Mouse (Mus musculus): ENCODE results near the gene Stox2.

Stox2 gene

DNA sequence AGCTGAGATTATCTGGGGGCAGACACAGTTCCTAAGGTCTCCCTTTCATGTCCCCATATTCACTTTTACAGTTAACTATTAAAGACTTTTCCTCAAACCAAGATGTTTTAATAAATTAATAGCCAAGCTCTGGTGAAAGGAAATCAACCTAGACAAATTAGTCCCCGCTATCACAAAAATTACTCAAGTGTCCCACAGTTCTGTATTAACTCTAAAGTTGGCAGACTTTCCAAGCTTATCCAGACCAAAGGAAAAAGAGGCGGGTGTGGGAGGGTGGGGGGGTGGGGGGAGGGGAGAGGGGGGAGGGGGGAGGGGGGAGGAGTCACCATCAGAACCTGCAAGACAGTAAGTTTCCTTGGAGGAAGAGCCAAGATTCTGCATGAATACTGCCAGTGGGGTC lies 41.3 kb downstream of the Stox2 start:
- no peak for DNase-seq

DNA sequence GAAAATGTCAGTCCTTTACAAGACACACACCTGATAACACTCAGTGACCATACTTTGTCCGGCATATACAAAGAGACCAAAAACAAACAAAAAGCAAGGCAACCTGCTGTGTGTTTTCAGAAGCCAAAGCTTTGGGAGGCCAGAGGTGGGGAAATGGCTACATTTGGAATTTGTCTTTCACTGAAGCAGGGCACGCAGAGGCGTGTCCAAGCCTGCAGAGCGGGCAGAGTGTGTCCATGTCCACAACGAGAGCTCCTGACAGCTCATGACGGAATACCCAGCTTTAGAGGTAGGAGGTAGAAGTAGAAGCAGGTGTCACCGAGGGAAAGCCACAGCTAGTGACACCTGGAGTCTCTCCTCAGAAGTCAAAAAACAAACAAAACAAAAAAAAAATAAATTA lies 53.2 kb downstream of the Stox2 start:
- DNase-seq: no peak

DNA sequence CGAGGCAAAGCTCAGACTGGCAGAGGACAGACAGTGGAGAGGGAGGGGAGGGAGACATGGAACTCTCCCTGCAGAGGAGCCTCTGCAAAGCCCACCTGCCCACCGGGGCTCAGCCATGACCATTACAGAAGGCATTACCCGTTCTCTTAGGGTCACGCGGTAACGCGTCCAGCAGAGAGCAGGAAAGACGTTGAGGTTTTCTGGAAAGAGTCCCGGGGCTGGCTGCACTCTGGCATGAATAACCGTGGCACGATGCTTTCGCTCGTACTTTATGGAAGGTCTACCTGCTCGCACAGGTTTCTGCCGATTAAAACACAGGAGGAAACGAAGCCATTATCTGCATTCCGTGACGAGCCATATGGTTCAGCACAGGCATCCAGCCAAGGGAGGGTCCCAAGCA lies 53.9 kb downstream of the Stox2 start:
- DNase-seq: no peak

DNA sequence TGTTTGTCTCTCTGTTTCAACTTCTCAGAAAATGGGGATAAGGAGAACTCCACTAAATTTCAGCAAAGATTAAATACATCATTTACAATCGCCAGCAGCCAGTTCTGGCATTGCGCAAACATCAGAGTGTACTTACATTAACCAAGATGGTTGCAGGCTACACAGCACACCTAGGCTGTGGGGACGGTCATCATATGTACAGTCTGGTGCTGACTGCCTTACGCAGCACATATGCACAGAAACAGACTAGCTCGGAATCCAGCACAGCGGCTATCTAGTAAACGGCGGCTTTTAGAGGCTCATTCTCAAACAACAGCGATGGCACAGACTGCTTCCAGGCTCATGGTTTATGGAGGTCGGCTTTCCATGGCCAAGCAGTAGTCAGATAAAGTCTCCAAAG lies 54.3 kb downstream of the Stox2 start:
- no peak for DNase-seq

DNA sequence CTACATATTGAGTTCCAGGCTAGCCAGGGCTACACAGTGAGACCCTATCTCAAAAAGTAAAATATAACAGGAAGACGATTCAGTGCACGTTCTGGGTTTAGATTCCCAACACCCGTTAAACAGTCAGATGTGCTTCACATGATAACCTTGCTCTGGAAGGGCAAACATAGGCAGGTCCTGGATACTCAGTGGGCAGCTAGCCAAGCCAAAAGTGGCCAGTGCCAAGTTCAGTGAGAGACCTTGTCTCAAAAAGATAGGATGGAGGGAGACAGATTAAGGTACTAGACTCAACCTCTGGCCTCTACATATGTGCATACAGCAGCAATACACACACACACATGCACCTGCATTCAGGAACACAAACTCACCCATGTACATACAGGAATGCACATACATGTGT lies 56.7 kb downstream of the Stox2 start:
- DNase-seq: no peak

DNA sequence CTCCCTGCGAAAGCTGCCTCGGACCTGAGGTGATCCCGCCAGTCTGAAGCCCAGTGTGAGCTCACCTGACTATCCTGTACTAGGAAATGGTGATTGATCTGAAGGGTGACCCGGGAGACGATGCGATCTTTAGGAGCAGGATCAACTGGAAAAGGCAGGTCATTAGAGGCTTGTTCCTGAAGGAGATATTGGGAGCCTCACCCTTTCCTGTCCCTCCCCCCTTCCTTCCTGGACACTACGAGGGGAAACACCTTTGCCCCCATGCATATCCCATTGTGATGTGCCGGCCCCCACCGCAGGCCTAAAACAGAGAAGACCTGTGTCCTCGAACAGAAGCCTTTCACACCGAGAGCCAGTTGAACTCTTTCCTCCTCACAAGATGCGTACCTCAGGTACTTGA lies 58.0 kb downstream of the Stox2 start:
- no peak for DNase-seq

DNA sequence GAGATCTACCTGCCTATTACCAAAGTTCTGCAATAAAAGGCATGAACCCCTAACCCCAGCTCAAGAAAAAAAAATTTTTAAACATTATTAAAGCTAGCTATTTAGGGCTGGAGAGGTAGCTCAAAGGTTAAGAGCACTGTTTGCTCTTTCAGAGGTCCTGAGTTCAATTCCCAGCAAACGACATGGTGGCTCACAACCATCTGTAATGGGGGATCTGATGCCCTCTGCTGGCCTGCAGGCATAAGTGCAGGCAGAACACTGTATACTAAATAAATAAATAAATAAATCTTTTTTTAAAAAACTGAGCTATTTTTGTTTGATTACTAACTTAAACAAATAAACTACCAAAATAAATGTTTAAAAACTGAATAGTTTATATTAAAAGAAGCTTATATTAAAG lies 60.4 kb downstream of the Stox2 start:
- no peak for DNase-seq

DNA sequence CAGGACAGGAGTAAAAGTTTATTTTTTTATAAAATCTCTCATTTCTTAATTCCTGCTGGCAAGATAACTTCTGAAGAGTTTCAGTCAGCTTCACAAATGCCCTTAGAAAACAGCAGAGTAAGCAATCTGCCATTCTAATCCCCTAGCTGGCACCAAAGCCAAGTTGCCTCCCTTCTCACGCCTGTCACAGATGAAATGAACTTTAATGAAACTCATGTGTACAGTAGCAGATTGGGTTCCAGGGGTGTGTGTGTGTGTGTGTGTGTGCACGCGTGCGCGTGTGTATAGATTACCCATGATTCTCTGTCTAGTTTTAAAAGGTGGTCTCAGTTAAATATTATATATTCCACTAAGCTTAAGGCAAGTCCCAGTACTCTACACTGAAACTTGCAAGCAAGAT lies 62.0 kb downstream of the Stox2 start:
- no peak for DNase-seq

DNA sequence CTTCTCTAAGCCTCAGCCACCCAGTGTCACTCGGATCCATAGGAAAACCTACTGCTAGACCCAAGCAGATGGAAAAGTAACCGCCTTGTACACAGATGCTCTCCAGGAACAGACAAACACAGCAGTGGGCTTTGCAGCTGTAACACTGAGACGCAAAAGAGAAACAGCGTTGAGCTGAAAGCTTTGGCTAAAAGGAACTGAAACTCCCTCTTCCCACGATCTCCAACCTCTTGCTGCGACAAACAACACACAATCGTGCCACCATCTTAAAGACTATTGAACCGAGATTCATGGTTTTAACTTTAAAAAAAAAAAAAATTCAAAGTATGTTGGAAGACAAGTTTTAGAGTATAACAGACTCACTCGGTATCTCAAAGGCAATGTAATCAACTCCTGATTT lies 62.5 kb downstream of the Stox2 start:
- DNase-seq: no peak

DNA sequence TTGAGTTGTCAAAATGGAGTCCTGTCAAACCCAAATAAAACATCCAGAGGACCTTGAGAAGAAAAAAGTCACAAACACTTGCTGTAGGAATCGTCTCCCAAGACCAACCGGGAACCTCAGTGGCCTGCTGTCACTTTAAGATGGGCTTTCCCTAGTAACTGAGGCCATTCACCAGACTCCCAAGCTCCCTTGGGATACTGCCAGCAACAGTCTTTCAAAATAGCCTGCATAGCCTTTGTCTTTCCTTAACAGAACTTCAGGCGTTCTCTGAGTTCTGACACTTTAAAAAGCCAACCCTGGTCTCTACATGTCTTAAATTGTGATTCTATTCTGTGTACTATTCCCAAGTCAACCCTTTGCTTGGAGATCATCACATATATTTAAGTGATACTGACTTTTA lies 64.9 kb downstream of the Stox2 start:
- peak; percentile 83 for DNase-seq

DNA sequence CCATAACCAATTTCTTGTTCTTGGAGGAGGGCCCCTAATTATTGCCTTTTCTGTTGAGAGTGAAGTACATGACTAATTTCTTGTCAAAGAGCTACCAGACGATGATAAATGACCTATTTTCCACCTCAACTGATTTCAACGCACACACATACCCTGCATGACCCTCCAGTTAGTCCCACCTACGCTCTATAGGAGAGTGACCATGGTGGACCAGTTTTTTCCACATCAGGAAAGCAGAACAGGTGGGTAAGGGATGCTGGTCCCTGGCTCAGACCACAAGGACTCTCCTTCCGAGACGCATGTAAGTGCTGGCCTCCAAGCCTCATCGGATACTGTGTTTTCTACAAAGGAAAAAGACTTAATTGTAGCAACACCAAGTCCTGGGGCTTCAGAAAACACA lies 65.4 kb downstream of the Stox2 start:
- no peak for DNase-seq

DNA sequence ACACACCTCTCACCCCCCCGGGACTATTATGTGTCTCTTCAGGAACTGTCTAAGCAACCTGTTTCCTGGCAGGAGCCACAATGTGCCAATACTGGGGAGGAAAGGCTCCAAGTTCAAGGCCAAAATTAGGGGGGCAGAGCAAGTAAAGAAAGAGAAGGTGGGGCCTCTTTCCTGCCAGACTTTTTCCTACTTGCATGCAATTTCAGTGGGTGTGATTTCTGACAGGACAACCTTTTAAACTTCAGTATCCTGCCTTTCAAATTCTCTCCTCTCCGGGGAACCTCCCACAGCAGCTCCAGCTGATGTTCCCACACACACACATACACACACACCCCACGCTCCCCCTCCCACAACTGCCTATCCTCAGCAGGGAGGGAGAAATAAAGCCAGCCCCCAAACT lies 66.1 kb downstream of the Stox2 start:
- peak; percentile 20 for DNase-seq

DNA sequence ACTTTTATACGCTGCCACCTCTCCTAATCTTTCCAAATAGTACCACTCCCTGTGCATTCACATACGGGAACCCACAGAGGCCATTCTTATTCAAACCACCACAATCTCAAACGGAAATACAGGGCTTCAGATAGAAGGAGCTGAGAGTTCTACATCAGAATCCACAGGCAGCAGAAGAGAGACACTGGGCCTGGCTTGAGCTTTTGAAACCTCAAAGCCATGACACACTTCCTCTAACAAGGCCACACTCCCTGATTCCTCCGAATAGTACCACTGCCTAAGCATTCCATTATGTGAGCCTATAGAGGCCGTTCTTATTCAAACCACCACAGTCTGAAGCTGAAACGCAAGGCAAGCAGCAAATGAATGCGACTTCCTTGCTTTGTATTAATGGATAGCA lies 69.5 kb downstream of the Stox2 start:
- no peak for DNase-seq

DNA sequence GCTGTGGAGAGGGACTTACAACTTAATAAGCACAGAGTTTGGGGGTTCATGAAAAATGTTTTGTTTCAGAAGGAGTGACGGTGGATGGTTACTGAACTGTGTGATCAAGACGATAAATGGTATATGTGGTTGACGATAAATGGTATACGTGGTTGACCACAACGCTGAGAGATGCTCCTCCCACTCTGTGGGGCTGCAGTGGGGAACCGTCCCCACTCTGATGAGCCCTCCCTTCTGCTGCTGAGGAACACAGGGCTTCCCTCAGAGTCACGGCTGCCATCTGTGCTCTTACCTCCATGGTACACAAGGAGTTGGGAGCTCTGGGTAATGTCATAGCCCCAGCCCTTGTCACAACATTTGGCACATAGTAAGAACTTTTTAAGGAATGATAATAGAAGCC lies 72.4 kb downstream of the Stox2 start:
- DNase-seq: no peak

DNA sequence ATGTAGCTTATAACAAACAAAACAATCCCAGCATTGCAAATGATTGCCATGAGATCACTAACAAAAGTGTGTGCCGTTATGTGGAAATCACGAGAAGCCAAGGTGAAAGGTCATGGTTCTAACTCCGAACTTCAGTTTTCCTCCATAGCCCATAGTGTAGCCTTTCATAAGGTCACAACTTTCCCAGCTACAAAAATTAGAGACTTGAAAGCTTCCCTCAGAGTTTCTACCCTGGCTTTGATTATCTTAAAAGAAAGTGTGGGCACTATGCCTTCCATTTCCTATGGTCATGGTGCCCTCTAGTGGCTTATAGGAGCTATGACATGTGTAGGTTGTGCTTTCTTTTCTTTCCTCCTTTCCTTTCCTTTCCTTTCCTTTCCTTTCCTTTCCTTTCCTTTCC lies 74.6 kb downstream of the Stox2 start:
- DNase-seq: no peak

DNA sequence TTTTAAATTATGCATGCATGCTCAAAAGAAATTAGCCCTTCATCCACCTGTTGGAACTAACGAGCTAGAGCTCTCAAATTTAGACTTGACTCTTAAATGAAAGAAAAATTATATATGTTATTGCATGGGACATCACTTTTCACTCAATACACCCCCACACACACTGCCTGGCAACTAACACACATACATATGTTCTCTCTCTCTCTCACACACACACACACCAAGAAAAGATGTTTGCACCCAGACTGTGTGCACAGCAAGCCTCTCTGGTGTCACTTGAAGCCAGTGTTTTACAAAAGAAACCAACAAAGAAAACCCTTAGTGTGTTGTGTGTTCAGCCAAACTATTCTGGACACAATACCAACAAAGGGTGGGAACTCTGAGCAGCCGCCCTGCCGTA lies 75.1 kb downstream of the Stox2 start:
- DNase-seq: no peak

DNA sequence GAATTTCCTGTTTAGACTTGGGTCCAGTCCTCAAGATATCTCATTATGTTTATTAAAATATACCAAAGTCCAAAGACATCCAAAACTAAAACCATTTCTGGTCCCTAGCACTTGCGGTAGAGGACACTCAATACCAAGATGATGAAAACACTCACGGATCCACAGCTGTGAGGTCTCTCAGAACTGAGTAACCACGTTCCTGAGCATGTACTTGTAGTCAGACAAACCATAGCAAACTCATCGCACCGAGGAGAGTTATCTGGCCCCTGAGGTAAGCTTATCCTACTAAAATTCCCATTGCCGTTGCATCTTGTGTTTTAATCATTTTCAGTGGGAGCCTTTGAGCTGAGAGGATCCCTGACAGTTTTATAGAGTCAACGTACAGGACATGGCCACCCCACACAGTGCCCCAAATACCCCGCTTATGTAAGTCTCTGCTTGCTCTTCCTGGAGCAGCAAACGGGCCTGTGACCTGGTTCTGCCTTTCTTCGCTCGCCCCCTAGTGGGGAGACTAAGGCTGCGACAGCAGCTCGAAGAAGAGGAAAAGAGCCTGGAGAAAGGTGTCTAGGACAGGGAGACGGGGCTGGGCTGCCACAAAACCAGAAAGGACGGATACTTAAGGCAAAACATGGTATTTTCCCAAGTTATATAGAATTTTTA lies 75.6 kb downstream of the Stox2 start:
- DNase-seq: peak; percentile 90

DNA sequence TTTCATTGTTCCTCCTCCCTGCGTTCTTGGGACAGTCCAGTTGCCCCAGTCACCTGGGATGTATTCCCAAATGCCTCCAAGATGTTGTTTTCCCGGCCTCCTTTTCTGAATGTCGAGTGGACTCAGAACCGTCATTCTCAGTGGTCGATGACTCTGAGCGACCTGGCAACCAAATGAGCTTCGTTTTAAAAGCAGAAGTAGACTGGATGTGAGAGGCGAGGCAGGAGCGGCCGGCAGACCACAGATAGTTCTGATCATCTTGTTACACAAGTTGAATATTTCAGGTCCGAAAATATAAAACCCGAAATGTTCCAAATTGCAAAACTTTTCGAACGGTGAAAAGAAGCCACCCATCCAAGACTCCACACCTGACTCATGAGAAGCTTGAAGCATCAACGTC lies 76.2 kb downstream of the Stox2 start:
- DNase-seq: no peak

DNA sequence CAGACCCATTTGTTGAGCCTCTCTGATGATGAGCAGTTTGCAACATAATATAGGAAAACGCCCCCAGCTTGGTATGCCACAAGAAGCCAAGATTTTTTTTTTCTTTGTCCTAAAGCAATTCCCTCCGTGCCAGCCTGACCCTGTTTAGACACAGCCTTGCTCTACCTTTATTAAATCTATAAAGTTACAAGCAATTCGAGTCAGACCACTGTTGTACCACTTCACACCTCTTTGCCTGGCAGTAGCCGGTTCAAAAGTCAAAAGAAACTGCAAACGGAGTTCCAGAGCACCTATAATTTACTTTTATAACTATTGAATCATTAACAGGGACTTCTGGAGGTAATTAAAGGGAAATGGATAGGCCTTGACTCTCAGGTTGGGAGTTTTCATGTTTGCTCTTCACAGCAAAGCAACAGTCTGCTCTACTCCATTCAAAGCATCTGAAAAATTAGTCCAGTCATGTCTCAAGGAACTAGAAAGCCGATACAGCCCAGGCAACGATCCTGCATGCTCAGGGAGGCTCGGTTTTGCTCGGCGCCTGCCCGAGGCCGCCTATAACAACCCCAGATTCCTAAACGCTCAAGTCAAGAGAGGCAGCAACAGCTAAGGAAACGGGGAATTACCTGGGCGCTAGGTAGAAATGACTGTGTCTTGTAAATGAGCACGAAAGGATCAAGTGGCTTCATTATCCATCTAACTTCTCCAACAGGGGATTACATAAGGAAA lies 77.0 kb downstream of the Stox2 start:
- no peak for DNase-seq

DNA sequence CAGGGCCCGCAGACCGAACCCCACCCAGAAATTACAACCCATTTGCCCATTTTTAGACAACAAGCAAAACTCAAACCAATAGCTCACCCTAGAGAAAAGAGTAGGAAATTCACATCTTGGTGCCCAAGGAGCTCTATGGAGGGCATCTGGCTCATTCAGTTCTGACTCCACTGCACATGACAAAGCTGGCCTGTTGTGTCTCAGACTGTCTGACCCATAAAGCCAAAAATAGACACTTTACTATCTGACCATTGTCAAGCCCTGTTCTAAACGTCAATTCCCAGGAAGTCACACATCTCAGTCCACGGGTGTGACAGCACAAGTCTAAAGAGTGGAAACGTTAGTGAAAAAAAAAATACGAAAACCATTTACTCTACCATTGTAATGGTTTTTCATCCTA lies 79.1 kb downstream of the Stox2 start:
- no peak for DNase-seq

DNA sequence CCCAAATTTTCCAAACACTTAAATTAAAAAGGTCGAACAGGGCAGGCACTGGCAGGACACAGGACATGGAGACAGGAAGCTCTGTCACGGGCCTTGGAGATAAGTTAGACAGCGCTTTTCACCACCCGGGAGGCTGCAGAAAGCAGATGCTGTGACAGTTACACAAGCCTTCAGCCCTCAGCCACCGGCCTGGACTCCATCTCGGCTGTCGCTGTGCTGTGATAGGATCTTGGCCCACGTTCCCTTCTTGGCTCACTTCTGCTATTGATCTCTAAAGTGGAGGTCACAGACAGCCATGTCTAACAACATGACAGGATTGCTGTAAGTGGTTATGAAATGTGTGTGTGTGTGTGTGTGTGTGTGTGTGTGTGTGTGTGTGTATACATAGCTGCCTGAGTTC lies 82.9 kb downstream of the Stox2 start:
- peak; percentile 81 for DNase-seq

DNA sequence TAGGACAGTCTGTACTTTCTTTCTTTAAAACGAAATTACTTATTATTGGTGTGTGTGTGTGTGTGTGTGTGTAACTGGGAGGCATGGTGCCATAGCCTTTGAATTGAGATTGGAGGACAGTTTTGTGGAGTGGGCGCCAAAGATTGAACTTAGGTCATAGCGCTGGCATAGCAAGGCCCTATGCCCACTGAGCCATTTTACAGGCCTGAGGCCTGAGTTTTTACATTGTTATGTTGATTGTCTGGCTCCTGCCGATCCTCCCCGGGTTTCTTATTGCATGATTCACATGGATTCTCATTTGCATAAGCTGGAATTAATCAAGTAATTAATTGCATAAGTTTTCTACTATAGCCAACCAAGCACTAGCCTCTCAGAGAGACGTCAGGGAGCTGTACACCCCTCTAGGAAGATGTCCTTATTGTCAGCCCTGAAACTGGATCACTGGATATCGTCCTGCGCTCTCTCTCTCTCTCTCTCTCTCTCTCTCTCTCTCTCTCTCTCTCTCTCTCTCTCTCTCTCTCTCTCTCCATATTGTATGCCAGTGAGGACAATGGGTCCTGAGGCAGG lies 90.7 kb downstream of the Stox2 start:
- no peak for DNase-seq

DNA sequence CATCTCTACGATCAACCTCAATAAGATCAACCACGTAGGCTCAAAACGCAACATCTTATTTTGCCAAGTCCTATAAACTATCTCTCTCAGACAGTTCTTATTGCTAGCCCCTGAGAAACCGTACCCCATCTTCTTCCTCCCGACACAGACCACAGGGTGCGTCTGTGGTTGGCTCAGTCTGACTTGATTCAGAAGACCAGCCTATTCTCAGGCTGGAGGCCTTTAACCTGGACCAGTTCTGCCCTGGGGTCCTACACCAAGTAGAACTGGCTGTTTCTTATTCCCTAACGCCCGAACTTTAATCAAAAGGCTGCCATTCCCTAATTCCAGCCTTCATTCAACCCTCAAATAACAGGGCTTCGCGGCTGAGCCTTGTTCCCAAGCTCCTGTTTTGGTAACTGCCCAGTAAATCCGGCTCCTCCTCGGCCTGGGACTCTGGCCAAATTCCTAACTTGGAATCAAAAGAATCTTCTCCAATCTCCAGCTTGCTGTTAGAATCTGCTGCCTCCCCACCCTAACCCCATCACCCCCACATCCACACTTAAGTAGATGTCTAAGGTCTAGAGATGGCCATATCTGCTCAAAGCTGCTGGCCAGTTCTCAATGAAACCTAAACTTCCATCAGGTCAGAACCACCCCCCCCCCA lies 91.5 kb downstream of the Stox2 start:
- DNase-seq: peak; percentile 88
